Mouse (Mus musculus) liver, embryonic 15.5 days (tissue): ENCODE measurements at regions not wholly inside any gene's neighbourhood (a gene's known extent, or its start where the extent isn't known, plus 50 kb on each side); places are given as distances from the start of the nearest gene placed in this dataset.

ENCODE experiments used
- ATAC-seq: fragments of 200-750 bp; cut with Nextera tagmentation; 2 replicates; pipeline ENCODE4 v1.8.0; 2017; ENCODE audit warnings: moderate number of reproducible peaks, mild to moderate bottlenecking, moderate library complexity; ENCODE audit not compliant: insufficient read depth
- H3K27ac ChIP-seq: fragments of 300-500 bp; sonication (generic); replicated peaks from 2 replicates; pipeline ENCODE4 v1.5.1; 2015; ENCODE audit warnings: mild to moderate bottlenecking, inconsistent platforms
- H3K27me3 ChIP-seq: fragments of 300-500 bp; sonication (generic); 2 replicates; pipeline ENCODE4 v1.6.1; 2015; ENCODE audit warnings: mild to moderate bottlenecking, inconsistent platforms
- H3K36me3 ChIP-seq: fragments of 300-500 bp; sonication (generic); replicated peaks from 2 replicates; pipeline ENCODE4 v1.6.1; 2015; ENCODE audit warnings: moderate library complexity, mild to moderate bottlenecking, inconsistent platforms
- H3K4me1 ChIP-seq: fragments of 300-500 bp; sonication (generic); replicated peaks from 2 replicates; pipeline ENCODE4 v1.6.1; 2015; ENCODE audit warnings: inconsistent platforms
- H3K4me2 ChIP-seq: fragments of 300-500 bp; sonication (generic); 2 replicates; pipeline ENCODE4 v1.6.1; 2015; ENCODE audit warnings: moderate library complexity, mild to moderate bottlenecking, inconsistent platforms
- H3K4me3 ChIP-seq: fragments of 300-500 bp; sonication (generic); replicated peaks from 2 replicates; pipeline ENCODE4 v1.5.1; 2015; ENCODE audit warnings: mild to moderate bottlenecking, inconsistent platforms
- H3K9ac ChIP-seq: fragments of 300-500 bp; sonication (generic); 2 replicates; pipeline ENCODE4 v1.6.1; 2015; ENCODE audit warnings: moderate library complexity, mild to moderate bottlenecking, inconsistent platforms
- H3K9me3 ChIP-seq: fragments of 300-500 bp; sonication (generic); replicated peaks from 2 replicates; pipeline ENCODE4 v1.6.1; 2016; ENCODE audit warnings: inconsistent platforms
- WGBS: fragments of 180-500 bp; shearing (Covaris S2); methylation state at CpG from one replicate; pipeline ENCODE4 v1.1.7; 2015; ENCODE audit warnings: mixed read lengths; ENCODE audit not compliant: insufficient replicate concordance; 5-methylcytosine and 5-hydroxymethylcytosine counted together

GRCm38 (mm10) chr15:24588943-24589342 lies 824.6 kb downstream of the Basp1 start:
- H3K4me3 ChIP-seq = no peak overlapping the region
- no peak overlapping the region for H3K9ac ChIP-seq
- 20% methylated on average over 4 of the region's 4 CpGs for WGBS
- no peaks in the 10 kb centered on the region for H3K27me3 ChIP-seq
- H3K9me3 ChIP-seq = no peaks in the 10 kb centered on the region
- H3K4me1 ChIP-seq = no peaks in the 10 kb centered on the region
- no peak overlapping the region for H3K4me2 ChIP-seq
- H3K36me3 ChIP-seq = no peaks in the 10 kb centered on the region
- no peak overlapping the region for H3K27ac ChIP-seq
- no peak for ATAC-seq

DNA sequence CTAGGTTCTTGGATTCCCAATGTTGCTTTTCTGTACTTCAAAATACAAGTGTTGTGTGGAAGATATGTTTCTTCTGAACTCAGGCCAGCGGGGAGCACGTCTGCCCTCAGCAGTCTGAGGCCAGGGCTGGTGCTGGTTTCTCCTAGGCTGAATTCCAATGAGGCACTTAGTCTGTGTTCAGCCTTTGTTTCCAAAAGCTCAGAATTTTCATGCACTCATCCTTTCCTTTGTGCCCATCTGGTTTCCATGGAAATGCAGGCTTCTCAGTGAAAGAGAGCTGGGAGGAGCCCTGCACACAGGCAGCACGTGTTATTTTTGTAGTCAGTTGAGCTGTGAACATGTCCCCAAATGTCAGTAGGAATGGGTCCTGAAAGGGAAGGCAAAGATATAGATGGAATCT lies 846.6 kb downstream of the Basp1 start:
- Histone ChIP-seq H3K4me3 (no peak overlapping the region), H3K4me2 (no peak overlapping the region), H3K9ac (no peak overlapping the region), H3K4me1 (no peaks in the 10 kb centered on the region), H3K27me3 (no peaks in the 10 kb centered on the region), H3K36me3 (no peaks in the 10 kb centered on the region), H3K27ac (no peak overlapping the region), H3K9me3 (no peaks in the 10 kb centered on the region)
- ATAC-seq = no peak
- WGBS = 55% methylated on average over 3 of the region's 3 CpGs

DNA sequence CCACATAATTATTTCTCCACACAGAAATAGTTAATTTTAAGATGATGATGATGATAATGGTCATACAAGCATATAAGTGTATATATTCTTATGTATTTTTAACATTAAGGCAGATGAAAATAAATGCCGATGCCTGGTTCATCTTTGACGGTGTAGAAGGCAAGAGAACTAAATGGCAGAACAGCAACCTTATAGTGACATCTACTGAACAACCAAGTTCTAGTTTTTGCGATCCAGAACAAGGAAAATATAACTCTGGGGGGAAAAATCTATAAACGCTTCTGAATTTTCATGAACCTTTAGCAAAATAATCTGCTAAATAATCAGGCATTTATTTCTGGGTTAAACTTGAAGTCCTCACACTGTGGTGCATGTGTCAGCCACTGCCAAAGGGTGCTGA lies 856.8 kb downstream of the Basp1 start:
- Histone ChIP-seq H3K36me3 (no peaks in the 10 kb centered on the region), H3K4me3 (no peak overlapping the region), H3K27me3 (no peaks in the 10 kb centered on the region), H3K9ac (no peak overlapping the region), H3K27ac (no peak overlapping the region), H3K4me1 (no peaks in the 10 kb centered on the region), H3K9me3 (no peaks in the 10 kb centered on the region), H3K4me2 (no peak overlapping the region)
- no peak for ATAC-seq
- WGBS = 61% methylated on average over 4 of the region's 4 CpGs

- no peak for ATAC-seq
- Histone ChIP-seq H3K4me2 (no peak overlapping the region), H3K4me3 (no peak overlapping the region), H3K9me3 (no peaks in the 10 kb centered on the region), H3K9ac (no peak overlapping the region), H3K27me3 (no peaks in the 10 kb centered on the region), H3K27ac (no peak overlapping the region), H3K4me1 (no peaks in the 10 kb centered on the region), H3K36me3 (no peaks in the 10 kb centered on the region)
- WGBS = 76% methylated on average over 3 of the region's 3 CpGs
These were observed 863.5 kb downstream of the Basp1 start for GRCm38 (mm10) chr15:24550108-24550507.

GRCm38 (mm10) chr15:24530065-24530464 lies 883.5 kb downstream of the Basp1 start:
- Histone ChIP-seq H3K9ac (no peak overlapping the region), H3K27me3 (no peaks in the 10 kb centered on the region), H3K9me3 (no peaks in the 10 kb centered on the region), H3K36me3 (no peaks in the 10 kb centered on the region), H3K4me2 (no peak overlapping the region), H3K4me3 (no peak overlapping the region), H3K4me1 (no peaks in the 10 kb centered on the region), H3K27ac (no peak overlapping the region)
- ATAC-seq = no peak
- 63% methylated on average over 3 of the region's 3 CpGs for WGBS

- H3K36me3 ChIP-seq = no peaks in the 10 kb centered on the region
- H3K4me1 ChIP-seq = no peaks in the 10 kb centered on the region
- 58% methylated on average over 5 of the region's 5 CpGs for WGBS
- no peak overlapping the region for H3K4me3 ChIP-seq
- H3K9me3 ChIP-seq = no peaks in the 10 kb centered on the region
- H3K27ac ChIP-seq = no peak overlapping the region
- H3K9ac ChIP-seq = no peak overlapping the region
- ATAC-seq = no peak
- H3K4me2 ChIP-seq = no peak overlapping the region
- H3K27me3 ChIP-seq = no peaks in the 10 kb centered on the region
These were observed 886.2 kb downstream of the Basp1 start for GRCm38 (mm10) chr15:24527379-24527778.

GRCm38 (mm10) chr15:24513926-24514325 lies 899.6 kb downstream of the Basp1 start:
- Histone ChIP-seq H3K4me1 (no peaks in the 10 kb centered on the region), H3K4me2 (no peak overlapping the region), H3K9me3 (no peaks in the 10 kb centered on the region), H3K27ac (no peak overlapping the region), H3K27me3 (no peaks in the 10 kb centered on the region), H3K4me3 (no peak overlapping the region), H3K9ac (no peak overlapping the region), H3K36me3 (no peaks in the 10 kb centered on the region)
- ATAC-seq = no peak
- WGBS = 63% methylated on average over 9 of the region's 9 CpGs

DNA sequence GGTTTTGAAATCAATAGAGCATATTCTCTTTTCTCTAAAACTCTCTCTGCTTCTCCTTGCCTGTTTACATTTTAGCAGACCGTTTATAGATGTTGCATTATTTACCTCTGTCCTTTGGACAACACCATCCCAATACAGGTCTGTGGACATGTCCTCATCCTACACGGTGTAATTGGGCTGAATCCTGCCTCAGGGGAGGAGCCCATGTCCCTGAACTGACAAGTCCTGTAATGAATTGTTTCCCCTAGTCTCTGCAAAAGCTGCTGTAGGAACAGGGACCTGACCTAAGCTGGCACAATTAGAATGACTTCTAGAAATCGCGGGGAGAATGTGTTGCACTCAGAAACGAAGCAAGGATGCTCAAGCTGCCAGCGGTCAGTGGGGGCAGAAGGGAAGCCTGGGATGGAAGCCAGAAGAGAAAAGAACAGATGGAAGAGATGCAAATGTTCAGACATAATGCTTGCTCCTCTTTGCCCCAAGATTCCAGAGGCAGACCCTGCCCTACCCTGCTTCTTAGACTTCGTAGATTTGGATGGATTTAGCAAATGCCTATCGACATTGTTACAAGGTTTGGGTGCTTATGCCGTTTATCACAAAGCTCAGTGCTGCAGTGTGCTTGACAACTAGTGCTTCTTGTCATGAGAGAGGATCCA lies 911.5 kb downstream of the Basp1 start:
- H3K27ac ChIP-seq = no peak overlapping the region
- no peak overlapping the region for H3K4me2 ChIP-seq
- no peak overlapping the region for H3K9ac ChIP-seq
- WGBS = 65% methylated on average over 9 of the region's 9 CpGs
- no peaks in the 10 kb centered on the region for H3K4me1 ChIP-seq
- no peak overlapping the region for H3K4me3 ChIP-seq
- no peaks in the 10 kb centered on the region for H3K27me3 ChIP-seq
- no peaks in the 10 kb centered on the region for H3K9me3 ChIP-seq
- no peak for ATAC-seq
- H3K36me3 ChIP-seq = no peaks in the 10 kb centered on the region

GRCm38 (mm10) chr15:24486235-24486634 lies 927.3 kb downstream of the Basp1 start:
- 41% methylated on average over 2 of the region's 2 CpGs for WGBS
- Histone ChIP-seq H3K27me3 (no peaks in the 10 kb centered on the region), H3K36me3 (no peaks in the 10 kb centered on the region), H3K27ac (no peak overlapping the region), H3K9me3 (no peaks in the 10 kb centered on the region), H3K9ac (no peak overlapping the region), H3K4me3 (no peak overlapping the region), H3K4me1 (no peaks in the 10 kb centered on the region), H3K4me2 (no peak overlapping the region)
- ATAC-seq = no peak

DNA sequence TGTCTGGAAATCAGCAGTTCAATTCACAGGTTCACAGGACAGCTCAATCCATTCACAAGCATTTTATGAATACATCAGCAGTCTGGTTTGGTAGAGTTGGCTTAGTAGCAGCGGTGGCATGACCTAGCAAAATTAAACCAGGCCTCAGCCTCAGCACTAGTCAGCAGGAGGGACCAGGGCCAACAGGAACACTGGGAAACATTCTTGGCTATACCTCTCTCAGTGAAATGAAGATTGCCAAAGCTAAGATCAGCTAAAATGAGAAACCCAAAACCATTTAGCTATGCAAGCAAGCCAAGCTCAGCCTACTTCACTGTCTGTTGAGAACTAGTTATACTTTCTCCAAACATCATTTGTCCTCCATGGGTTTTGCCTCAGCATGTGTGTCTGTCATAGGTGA lies 945.3 kb downstream of the Basp1 start:
- Histone ChIP-seq H3K4me2 (no peak overlapping the region), H3K4me1 (no peaks in the 10 kb centered on the region), H3K4me3 (no peak overlapping the region), H3K9ac (no peak overlapping the region), H3K27me3 (no peaks in the 10 kb centered on the region), H3K27ac (no peak overlapping the region), H3K36me3 (no peaks in the 10 kb centered on the region), H3K9me3 (no peaks in the 10 kb centered on the region)
- ATAC-seq = no peak
- WGBS = 48% methylated on average over 1 of the region's 1 CpGs

DNA sequence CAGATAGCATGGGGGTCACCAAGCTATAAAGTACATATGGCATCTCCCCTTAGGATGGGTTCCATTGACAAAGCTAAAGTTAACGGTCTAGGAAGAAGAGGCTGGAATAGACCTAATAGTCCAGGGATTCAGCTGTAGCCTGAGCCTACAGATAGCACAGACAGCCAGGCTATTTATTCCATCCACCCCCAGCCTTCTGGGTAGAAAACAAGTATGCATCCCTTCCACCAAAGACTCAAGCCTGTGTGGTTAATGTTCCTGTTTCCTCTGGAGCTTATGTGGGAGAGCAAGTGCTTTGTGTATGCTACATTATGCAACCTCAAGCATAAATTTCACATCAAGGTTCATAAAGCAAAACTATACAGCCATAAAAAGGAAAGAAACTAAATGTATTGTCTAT lies 955.8 kb downstream of the Basp1 start:
- Histone ChIP-seq H3K9me3 (no peaks in the 10 kb centered on the region), H3K36me3 (no peaks in the 10 kb centered on the region), H3K27me3 (no peaks in the 10 kb centered on the region), H3K27ac (no peak overlapping the region), H3K4me3 (no peak overlapping the region), H3K4me2 (no peak overlapping the region), H3K9ac (no peak overlapping the region), H3K4me1 (no peaks in the 10 kb centered on the region)
- no peak for ATAC-seq
- 53% methylated on average over 1 of the region's 1 CpGs for WGBS

- Histone ChIP-seq H3K4me1 (no peaks in the 10 kb centered on the region), H3K27me3 (no peaks in the 10 kb centered on the region), H3K4me2 (no peak overlapping the region), H3K9ac (no peak overlapping the region), H3K36me3 (no peaks in the 10 kb centered on the region), H3K27ac (no peak overlapping the region), H3K9me3 (no peaks in the 10 kb centered on the region), H3K4me3 (no peak overlapping the region)
- no peak for ATAC-seq
- WGBS = 52% methylated on average over 1 of the region's 1 CpGs
These were observed 980.5 kb downstream of the Basp1 start for GRCm38 (mm10) chr15:24433083-24433482.
